Mouse (Mus musculus) left cerebral cortex, postnatal 4 days (tissue): ENCODE data around the gene Chmp3. TPM values are rescaled to one million over a fixed set of nuclear protein-coding genes. Genes with fewer than 3 reads are reported as not detected.

Experiments used
- DNase-seq: peaks from one replicate; pipeline ENCODE4 v3.0.0-alpha.2; 2022
- intact Hi-C: fragments of 180-260 bp; cut with DNase I; formaldehyde crosslinking; loops from one replicate; pipeline ENCODE4 v1.15.1; 2025
- total RNA-seq, 2 experiments: library from RNA; stranded (reverse); gene quantifications; 2 replicates each; pipeline ENCODE4 v1.2.3; 2021

Gene Chmp3
- total RNA-seq, 2 experiments from 2014 or later, result 78.0 to 83.9 TPM

DNA sequence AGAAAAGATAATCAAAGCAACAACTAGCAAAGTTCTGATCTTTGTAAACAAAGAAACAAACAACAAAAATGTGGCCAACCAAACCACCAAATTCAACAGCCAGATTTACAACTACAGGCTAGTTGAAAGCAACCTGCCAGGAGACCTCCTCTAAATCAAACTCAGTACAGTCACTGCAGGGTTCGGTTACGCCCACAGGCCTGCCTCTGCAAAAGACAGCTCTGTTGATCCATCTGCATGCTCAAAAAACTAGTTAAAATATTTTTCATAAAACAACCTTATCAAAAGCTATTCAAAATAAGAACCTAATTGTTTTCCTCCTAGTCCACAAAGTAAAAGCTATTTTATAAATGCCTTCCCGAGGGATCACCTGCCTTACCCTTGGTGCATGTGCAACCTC is 64.2 kb downstream of the Chmp3 start:
- DNase-seq, result no peak
- intact Hi-C loops, result loop anchor here (10.0 kb wide), 1 partner anchor 267 kb away; no protein-coding TSS in a partner anchor

DNA sequence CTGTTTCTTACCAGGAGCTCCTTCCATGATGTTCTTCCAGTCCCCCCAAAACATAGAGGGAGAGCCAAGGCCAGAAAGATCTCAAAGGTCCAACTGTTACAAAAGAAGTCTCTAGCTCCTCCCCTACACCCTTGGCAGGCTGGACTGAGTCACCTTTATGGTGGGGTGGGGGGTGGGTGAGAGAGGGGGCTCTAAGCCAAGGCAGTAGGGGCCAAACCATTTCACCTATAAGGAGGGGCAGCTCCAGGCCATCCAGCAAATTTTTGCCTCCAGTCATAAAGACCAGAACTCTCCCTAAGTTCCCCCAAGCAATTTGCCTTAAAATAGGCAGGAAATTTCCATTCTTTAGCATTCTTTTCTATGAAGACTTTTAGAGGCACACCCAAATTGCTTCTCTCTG is 65.4 kb downstream of the Chmp3 start:
- no peak for DNase-seq
- intact Hi-C loops, result loop anchor here (10.0 kb wide), 1 partner anchor 266 kb away; no protein-coding TSS in a partner anchor

DNA sequence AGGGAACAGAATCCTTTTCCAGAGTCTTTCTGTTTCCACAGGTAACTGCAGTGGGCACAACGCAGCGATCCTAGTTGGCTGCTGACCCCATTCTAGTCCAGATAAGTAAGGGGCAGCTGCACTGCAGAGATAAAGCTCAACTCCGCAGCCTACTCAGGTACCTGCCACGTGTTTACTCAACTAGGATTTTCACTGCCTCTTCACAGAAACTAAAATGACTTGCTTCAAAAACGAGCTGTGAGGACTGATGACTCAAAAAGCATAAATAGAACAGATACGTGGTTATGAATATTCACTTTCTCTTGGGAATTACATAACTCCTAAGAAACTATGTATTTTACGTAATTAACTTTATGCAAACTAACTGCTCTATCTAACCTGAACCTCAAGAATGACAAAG is 66.4 kb downstream of the Chmp3 start:
- no peak for DNase-seq
- intact Hi-C loops, result loop anchor here (10.0 kb wide), 1 partner anchor 265 kb away; no protein-coding TSS in a partner anchor

DNA sequence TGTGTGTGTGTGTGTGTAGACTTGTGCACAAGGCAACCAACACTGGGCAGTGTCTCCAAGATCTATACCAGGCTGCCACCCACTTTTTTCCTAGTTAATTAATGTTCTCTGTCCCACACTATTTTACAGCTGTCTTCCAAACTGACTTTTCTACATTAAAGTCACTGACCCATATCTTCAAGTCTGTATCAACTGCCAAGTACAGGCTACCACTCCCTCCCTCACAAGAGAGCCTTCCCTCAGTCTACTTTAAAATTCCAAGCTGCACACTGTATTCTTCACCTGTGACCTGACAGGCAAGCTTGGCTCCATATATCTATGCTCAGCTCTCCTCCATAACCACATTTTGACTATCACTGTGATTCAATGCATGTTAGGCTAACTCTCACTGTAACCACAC is 69.6 kb downstream of the Chmp3 start:
- intact Hi-C loops, result no loop called here
- no peak for DNase-seq

DNA sequence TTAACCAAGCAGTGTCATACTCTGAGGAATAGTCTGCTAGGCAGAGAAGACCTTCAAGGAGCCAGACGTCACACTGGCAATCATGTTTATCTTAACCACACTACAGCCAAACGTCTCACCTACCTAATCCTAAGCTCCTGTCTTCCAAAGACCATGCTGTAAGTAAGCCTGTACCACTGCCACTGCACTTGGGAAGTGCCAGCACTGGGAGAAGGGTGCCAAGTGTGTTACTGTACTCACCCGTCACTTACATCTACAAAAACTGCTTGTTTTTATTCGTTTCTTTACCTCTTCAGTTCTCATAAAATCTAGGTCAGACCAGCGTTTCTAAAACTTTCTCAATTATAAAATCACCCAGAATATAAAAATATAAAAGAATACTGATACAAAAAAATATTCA is 73.4 kb downstream of the Chmp3 start:
- intact Hi-C loops, result no loop called here
- no peak for DNase-seq

DNA sequence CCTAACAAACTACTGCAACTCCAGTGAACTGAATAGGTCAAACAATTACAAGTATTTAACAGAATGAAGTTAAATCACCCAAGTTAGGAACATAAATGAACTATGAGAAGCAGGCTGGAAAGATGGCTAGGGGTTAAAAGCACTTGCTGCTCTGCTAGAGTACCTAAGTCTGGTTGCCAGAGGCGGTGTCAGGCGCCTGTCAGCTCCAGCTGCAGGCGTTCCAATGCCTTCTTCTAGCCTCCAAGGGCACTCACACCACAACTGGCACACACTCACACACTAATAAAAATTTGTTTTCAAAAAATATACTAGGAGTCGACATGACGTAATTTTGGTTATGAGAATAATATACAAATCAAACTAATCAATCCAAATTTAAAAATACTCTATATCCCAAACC is 78.0 kb downstream of the Chmp3 start:
- intact Hi-C loops, result loop anchor here (10.0 kb wide), 1 partner anchor 183 kb away; no protein-coding TSS in a partner anchor
- DNase-seq, result no peak

DNA sequence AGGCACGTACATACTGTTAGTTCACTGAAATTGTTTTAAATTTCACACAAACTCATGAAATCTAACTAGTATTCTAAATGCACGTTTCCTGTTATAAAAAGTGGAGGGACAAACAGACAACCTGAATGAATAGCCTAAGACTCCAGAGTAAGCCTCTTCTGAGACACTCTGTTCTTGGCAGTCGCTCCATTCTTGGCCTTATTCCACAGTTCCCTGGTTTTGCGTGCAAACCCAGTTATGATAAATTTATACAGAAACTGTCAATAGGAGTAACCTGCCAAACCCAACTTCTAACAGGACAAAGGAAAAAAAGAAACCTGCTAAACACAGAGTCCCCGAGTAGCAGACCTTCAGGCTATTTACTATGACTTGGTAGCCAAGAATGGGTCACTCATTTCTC is 78.4 kb downstream of the Chmp3 start:
- intact Hi-C loops, result loop anchor here (10.0 kb wide), 1 partner anchor 183 kb away; no protein-coding TSS in a partner anchor
- DNase-seq, result peak; percentile 1

DNA sequence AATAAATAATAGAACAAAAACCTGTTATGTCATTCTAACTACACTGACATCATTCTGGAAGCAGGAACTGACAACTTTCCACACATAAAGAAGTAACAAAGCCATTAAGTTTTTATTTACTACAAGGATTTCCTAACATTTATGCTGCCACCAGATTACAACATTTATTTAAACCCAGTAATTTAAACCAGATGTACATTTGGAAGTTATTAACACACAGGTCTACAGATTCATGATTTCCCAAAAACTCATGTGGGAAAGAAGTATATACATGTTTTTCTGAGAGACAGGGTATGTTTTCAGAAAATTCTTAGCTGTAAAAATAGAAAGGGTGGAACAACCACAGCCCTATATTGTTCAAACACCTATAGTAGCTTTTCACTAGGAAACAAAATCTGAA is 81.1 kb downstream of the Chmp3 start:
- DNase-seq, result no peak
- intact Hi-C loops, result loop anchor here (10.0 kb wide), 1 partner anchor 180 kb away; no protein-coding TSS in a partner anchor

DNA sequence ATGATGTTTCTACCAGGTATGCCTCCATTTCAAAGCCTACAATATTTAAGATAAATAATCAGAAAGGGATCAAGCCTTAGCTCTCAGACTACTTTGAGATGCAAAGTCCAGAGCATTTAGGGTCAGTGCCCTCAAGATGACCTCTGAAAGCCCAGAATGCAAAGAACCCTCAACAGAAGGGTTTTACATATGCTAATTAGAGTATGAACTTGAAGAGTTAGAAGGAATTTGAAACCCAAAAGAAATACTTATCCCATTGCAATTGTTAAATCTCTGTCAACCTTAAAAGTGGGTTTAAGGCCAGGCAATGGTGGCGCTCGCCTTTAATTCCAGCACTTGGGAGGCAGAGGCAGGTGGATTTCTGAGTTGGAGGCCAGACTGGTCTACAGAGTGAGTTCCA is 82.4 kb downstream of the Chmp3 start:
- intact Hi-C loops, result loop anchor here (10.0 kb wide), 1 partner anchor 179 kb away; no protein-coding TSS in a partner anchor
- no peak for DNase-seq

DNA sequence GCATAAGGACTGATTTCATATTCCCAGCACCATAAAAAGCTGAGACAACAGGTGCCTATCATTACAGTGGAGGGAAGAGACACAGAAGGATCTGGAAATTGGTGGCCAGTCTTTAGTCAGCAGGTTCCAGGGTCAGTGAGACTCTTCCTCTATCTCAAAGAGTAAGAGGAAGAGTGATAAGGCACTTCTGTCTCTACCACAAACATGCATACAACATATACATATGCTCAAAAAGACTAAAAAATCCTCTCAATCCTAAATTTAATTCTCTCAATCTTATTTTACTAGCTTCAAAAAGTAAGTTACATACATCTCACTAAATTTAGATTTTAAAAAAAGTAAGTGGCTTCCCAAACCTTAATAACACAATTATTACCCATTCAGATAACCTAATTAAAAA is 83.7 kb downstream of the Chmp3 start:
- intact Hi-C loops, result loop anchor here (10.0 kb wide), 1 partner anchor 177 kb away; no protein-coding TSS in a partner anchor
- no peak for DNase-seq

DNA sequence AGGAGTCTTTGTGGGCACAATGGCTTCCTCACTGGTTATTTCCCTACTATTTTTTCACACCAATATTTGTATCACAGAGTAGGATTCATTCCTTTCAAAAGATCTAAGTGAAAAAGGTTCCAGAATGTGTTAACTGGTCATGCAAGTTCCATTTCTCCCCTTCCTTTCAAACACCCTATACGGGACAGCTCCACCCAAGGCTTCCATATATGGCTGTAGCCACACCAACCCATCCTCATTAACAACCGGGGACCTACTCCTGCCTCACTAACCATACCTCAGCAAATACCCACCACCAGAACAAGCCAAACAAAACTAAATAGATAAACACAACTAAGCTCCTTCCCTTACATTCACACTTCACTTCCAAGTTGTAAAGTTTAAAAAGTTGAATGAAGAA is 87.6 kb downstream of the Chmp3 start:
- DNase-seq, result no peak
- intact Hi-C loops, result no loop called here

DNA sequence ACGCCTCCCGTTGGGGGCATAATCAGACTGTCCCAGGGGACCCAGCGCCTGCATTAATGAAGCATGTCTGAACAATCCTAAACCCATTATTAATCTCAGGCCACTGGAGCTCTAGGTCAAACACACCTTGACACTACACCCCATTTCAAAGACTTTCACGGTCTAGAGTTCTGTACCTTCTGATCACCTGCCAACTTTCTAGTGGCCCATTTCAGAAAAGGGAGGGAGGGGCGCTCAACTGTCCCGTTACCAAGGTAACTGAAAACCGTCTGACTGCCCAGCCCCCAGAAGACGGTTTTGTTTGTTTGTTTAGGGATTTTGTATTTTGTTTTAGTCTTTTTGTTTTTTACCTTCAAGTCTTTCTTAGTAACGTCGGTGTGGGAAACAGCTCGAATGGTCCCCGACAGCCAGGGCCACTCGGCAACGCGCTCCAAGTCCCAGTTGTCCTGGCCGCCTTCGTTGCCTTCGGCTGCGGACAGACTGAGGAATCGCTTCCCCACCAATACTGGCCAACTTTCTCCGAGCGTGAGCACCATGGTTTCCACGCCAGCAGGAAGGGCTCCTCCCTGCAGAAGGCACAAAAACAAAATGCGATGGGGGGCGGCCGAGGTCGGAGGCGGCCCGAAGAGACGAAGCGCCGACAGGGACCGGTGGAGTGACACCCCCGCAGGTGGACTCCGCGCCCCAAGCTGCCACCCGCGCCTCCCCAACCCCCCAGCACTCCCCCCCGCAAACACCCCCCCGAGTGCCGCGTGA is 88.3 kb downstream of the Chmp3 start:
- peak; percentile 50 for DNase-seq
- intact Hi-C loops, result no loop called here

Other genes with a start within 250 kb of the Chmp3 start
- gene Smyd1, start 221.6 kb upstream of the Chmp3 start, total RNA-seq, result 1 to 10 TPM; 1.8 to 2.3 TPM
- gene Cd8b1, start 221.0 kb upstream of the Chmp3 start, total RNA-seq, result not detected
- gene Cd8a, start 170.4 kb upstream of the Chmp3 start, total RNA-seq, result not detected
- 10 to 100 TPM; 53.5 to 54.3 TPM for gene Rmnd5a, start 103.2 kb upstream of the Chmp3 start, total RNA-seq
- 10 to 100 TPM; 43.9 to 45.4 TPM for gene Rnf103, start 49.9 kb upstream of the Chmp3 start, total RNA-seq
- 10 to 100 TPM; 30.7 to 32.0 TPM for gene Kdm3a, start 89.2 kb downstream of the Chmp3 start, total RNA-seq
- gene Reep1, start 163.8 kb downstream of the Chmp3 start, total RNA-seq, result 100 to 1,000 TPM; 223 to 225 TPM